Mouse (Mus musculus) heart, embryonic 16.5 days (tissue): Measurements from ENCODE around the gene Btg2. TPM values are rescaled to one million over a fixed set of nuclear protein-coding genes. Genes with fewer than 3 reads are reported as not detected.

Experiments
- ATAC-seq: fragments of 200-750 bp; cut with Nextera tagmentation; replicated peaks from 2 replicates; pipeline ENCODE4 v1.8.0; 2017; ENCODE audit warnings: moderate number of reproducible peaks; ENCODE audit not compliant: insufficient read depth, low FRiP score; ENCODE audit errors: extremely low read depth
- H3K27ac ChIP-seq: fragments of 300-500 bp; sonication (generic); 2 replicates; pipeline ENCODE4 v1.5.1; 2014; ENCODE audit warnings: mild to moderate bottlenecking, low read length, control low read depth, moderate library complexity
- H3K27me3 ChIP-seq: fragments of 300-500 bp; sonication (generic); 2 replicates; pipeline ENCODE4 v1.6.1; 2014; ENCODE audit warnings: low read length, mixed read lengths; ENCODE audit not compliant: control insufficient read depth, insufficient read depth
- H3K36me3 ChIP-seq: fragments of 300-500 bp; sonication (generic); 2 replicates; pipeline ENCODE4 v1.6.1; 2014; ENCODE audit not compliant: control insufficient read depth, insufficient read depth
- H3K4me1 ChIP-seq: fragments of 300-500 bp; sonication (generic); 2 replicates; pipeline ENCODE4 v1.6.1; 2014; ENCODE audit warnings: low read length, mixed read lengths; ENCODE audit not compliant: control insufficient read depth, insufficient read depth
- H3K4me2 ChIP-seq: fragments of 300-500 bp; sonication (generic); 2 replicates; pipeline ENCODE4 v1.6.1; 2014; ENCODE audit warnings: low read depth, mild to moderate bottlenecking, control low read depth, low read length
- H3K4me3 ChIP-seq: fragments of 300-500 bp; sonication (generic); 2 replicates; pipeline ENCODE4 v1.5.1; 2014; ENCODE audit warnings: mild to moderate bottlenecking, control low read depth, low read length
- H3K9ac ChIP-seq: fragments of 300-500 bp; sonication (generic); 2 replicates; pipeline ENCODE4 v1.6.1; 2014; ENCODE audit warnings: low read length, control low read depth
- H3K9me3 ChIP-seq: fragments of 300-500 bp; sonication (generic); replicated peaks from 2 replicates; pipeline ENCODE4 v1.6.1; 2016; ENCODE audit warnings: low read length; ENCODE audit not compliant: control insufficient read depth
- WGBS: fragments of 180-500 bp; shearing (Covaris S2); extraction: QIAGEN DNeasy Blood & Tissue Kit; methylation state at CpG from one replicate; pipeline ENCODE4 v1.1.7; 2014; 5-methylcytosine and 5-hydroxymethylcytosine counted together
- polyA plus RNA-seq: library from polyadenylated mRNA; unstranded; fragments of >200 nt; fragmentation: Nextera tagmentation; extraction: Ambion mirVana; gene quantifications from 2 replicates; pipeline ENCODE4 v1.2.1, GENCODE M21; 2015

Gene Btg2
- polyA plus RNA-seq, 1 experiment from 2014 or later: 50.9 TPM

GRCm38 (mm10) chr1:134110449-134110848 lies 31.5 kb upstream of the Btg2 start:
- Histone ChIP-seq H3K27ac (no peak overlapping the region), H3K9ac (no peak overlapping the region), H3K36me3 (no peaks in the 10 kb centered on the region), H3K9me3 (no peaks in the 10 kb centered on the region), H3K27me3 (0 out of 2 replicates have a peak, but pooled peaks cover 2% of the 10 kb centered on the region), H3K4me2 (no peak overlapping the region), H3K4me1 (no peaks in the 10 kb centered on the region; the same call in 1 of the 2 replicates), H3K4me3 (no peak overlapping the region)
- WGBS: 66% methylated on average over 5 of the region's 5 CpGs
- no peak for ATAC-seq

- no peaks in the 10 kb centered on the region for H3K9me3 ChIP-seq
- no peak overlapping the region for H3K27ac ChIP-seq
- no peak overlapping the region for H3K9ac ChIP-seq
- no peaks in the 10 kb centered on the region for H3K36me3 ChIP-seq
- WGBS: 87% methylated on average over 3 of the region's 3 CpGs
- no peak overlapping the region for H3K4me3 ChIP-seq
- no peak overlapping the region for H3K4me2 ChIP-seq
- H3K4me1 ChIP-seq: no peaks in the 10 kb centered on the region; the same call in 1 of the 2 replicates
- 0 out of 2 replicates have a peak, but pooled peaks cover 2% of the 10 kb centered on the region for H3K27me3 ChIP-seq
- no peak for ATAC-seq
These were observed 31.1 kb upstream of the Btg2 start for GRCm38 (mm10) chr1:134110015-134110414.

DNA sequence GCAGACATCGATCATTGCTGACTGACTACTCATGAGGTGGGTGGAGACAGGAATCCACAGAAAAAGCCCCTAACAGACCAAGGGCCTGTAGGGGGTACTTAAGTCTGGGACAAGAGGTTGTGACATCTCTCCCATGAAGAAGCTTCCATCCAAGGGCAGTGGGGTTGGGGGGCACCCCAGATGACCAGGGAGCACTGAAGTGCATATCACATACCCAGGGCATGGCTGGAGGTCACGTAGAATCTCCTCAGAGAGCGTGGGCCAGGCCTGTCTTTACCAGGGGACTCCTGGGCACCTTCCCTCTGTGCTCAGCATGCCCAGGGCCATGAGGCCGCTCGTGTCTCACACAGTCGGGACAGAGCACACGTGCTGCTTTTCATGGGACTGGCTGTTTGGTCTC lies 28.9 kb upstream of the Btg2 start:
- Histone ChIP-seq H3K9ac (no peak overlapping the region), H3K27ac (no peak overlapping the region), H3K27me3 (0 out of 2 replicates have a peak, but pooled peaks cover 2% of the 10 kb centered on the region), H3K4me2 (no peak overlapping the region), H3K36me3 (no peaks in the 10 kb centered on the region), H3K9me3 (no peaks in the 10 kb centered on the region), H3K4me1 (peaks cover 11% of the 10 kb centered on the region), H3K4me3 (no peak overlapping the region)
- WGBS: 92% methylated on average over 7 of the region's 7 CpGs
- no peak for ATAC-seq

DNA sequence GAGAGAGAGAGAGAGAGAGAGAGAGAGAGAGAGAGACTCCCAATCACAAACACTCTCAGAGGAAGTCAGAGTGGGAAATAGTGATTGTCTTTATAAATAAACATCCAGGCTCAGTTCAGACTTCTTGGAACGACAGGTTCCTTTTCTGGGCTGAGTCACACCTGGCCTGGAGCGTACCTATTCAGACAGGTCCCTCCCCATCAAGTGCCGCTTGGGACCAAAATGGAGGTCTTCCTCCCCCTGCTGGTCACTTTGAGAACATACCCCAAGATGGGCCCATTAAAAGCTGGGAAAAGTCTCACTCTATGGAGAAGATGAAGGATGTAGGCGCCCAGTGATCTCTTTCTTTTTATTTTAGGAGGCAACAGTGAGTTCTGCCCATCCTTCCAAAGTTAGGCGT lies 27.8 kb upstream of the Btg2 start:
- no peak overlapping the region for H3K27ac ChIP-seq
- 3% methylated on average over 5 of the region's 5 CpGs for WGBS

DNA sequence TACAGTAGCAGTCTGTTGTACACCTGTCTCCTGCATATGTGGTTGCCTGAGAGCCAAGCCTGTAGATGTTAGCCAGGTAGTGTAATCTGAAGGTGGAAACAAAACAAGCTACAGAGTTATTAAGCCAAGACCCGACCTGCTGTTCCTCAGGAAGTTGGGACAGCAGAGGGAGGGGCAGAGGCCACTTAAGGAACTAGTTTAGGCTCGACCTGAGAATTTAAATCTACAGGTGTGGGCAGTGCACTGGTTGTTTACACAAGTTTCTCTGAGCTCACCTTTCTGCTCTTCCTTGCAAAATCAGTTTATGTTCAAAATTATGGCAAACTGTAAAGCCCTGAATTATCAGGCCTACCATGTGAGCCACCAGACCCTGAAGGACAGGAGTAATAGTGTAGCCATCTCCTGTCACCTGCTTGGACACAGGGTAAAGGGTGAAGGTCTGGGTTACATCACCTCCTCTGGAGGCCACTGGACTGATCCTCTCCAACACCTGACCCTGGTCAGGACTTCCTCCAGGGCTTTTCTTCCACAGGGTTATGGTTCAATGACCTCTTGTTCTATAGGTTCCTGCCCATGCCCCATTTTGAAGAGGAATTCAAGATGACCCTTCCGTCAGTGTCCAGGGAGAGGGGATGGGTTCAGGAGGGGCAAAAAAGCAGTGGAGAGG lies 27.0 kb upstream of the Btg2 start:
- no peak for ATAC-seq
- 57% methylated on average over 3 of the region's 3 CpGs for WGBS
- 0 out of 2 replicates have a peak, but pooled peaks cover 2% of the 10 kb centered on the region for H3K27me3 ChIP-seq
- H3K9ac ChIP-seq: no peak overlapping the region
- H3K9me3 ChIP-seq: no peaks in the 10 kb centered on the region
- no peak overlapping the region for H3K27ac ChIP-seq
- H3K4me2 ChIP-seq: no peak overlapping the region
- peaks cover 14% of the 10 kb centered on the region for H3K4me1 ChIP-seq
- H3K4me3 ChIP-seq: no peak overlapping the region
- H3K36me3 ChIP-seq: no peaks in the 10 kb centered on the region

More for the DNA sequence above, 27.8 kb upstream of the Btg2 start:
- Histone ChIP-seq H3K9me3 (no peaks in the 10 kb centered on the region), H3K27me3 (0 out of 2 replicates have a peak, but pooled peaks cover 2% of the 10 kb centered on the region), H3K4me1 (peaks cover 11% of the 10 kb centered on the region), H3K36me3 (no peaks in the 10 kb centered on the region), H3K4me3 (no peak overlapping the region), H3K9ac (no peak overlapping the region), H3K4me2 (no peak overlapping the region)
- ATAC-seq: no peak

DNA sequence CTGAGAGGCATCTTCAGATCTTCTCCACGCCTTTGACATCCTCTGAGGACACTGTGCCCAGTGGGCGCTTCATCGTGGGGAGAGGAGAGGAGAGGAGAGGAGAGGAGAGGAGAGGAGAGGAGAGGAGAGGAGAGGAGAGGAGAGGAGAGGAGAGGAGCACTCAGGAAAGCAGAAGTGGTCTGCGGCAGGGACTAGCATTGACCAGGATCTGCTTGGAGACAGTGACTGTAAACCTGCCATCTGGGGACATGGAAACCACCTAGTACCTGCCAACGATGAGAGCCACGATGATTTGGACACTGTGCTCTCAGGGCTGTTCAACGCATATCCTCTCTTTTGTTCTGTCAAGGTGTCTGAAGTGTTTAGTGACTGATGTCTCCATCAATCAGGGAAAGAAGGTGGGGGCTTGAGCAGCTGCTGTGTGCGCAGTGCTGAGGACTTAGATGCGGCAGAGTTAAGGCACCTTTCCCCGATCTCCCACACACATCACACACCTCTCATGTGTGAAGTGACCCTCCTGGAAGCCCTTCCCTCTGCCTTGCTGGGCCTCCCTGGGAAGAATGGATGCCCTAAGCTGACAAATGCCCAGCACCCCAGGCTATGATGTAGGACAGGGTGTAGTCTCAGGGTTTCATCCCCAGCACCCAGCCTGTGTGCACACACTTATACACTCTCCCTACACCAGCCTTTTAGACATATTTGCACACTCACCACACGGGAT lies 26.3 kb upstream of the Btg2 start:
- Histone ChIP-seq H3K4me2 (no peak overlapping the region), H3K9me3 (no peaks in the 10 kb centered on the region), H3K9ac (no peak overlapping the region), H3K4me3 (no peak overlapping the region), H3K27ac (no peak overlapping the region), H3K36me3 (no peaks in the 10 kb centered on the region), H3K4me1 (peaks cover 21% of the 10 kb centered on the region), H3K27me3 (0 out of 2 replicates have a peak, but pooled peaks cover 2% of the 10 kb centered on the region)
- no peak for ATAC-seq
- WGBS: 67% methylated on average over 11 of the region's 11 CpGs

DNA sequence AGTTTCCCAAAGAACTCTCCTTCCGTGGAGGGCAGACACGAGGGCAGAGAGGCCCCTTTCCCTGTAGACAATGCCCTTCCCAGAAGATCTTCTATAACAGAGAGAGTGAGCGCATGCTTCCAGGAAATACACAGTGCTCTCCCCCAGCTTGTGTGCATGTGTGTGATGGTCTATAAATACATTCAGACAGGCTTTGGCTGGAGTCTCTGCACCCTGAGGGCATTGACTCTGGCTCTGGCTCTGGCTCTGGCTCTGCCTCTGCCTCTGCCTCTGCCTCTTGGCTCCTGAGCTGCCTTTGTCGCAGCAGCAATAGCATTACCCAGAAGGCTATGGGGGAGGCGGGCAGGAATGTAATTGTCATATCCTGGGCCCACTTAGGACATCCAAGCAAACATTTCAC lies 24.9 kb upstream of the Btg2 start:
- no peaks in the 10 kb centered on the region for H3K9me3 ChIP-seq
- 38% methylated on average over 5 of the region's 5 CpGs for WGBS
- ATAC-seq: peak; percentile 54
- H3K4me2 ChIP-seq: no peak overlapping the region
- no peaks in the 10 kb centered on the region for H3K36me3 ChIP-seq
- H3K27me3 ChIP-seq: 0 out of 2 replicates have a peak, but pooled peaks cover 2% of the 10 kb centered on the region
- peak overlapping the region; percentile 21 for H3K9ac ChIP-seq
- peaks cover 29% of the 10 kb centered on the region for H3K4me1 ChIP-seq
- peak overlapping the region; percentile 93 for H3K27ac ChIP-seq
- H3K4me3 ChIP-seq: no peak overlapping the region

DNA sequence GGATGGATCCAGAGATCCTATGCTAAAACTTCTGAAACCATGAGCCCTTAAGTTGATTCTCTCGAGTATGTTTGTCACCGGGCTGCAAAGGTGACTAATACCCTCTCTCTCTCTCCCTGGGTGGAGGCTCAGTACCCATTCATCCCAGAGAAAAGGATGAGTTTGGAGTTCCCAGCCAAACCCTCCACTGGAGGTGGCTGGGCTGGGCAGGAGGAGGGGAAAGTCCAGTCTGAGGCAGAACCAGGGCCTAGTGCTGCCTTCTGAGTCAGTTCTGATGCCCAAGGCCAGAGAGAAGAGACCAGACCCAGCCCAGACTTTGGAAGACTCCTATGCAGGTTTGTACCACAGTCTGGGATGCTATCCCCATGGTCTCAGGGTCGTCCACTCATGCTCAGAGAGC lies 22.7 kb upstream of the Btg2 start:
- ATAC-seq: no peak
- 75% methylated on average over 3 of the region's 3 CpGs for WGBS
- Histone ChIP-seq H3K4me1 (peaks cover 52% of the 10 kb centered on the region), H3K4me3 (no peak overlapping the region), H3K27ac (no peak overlapping the region), H3K9me3 (no peaks in the 10 kb centered on the region), H3K4me2 (no peak overlapping the region), H3K27me3 (0 out of 2 replicates have a peak, but pooled peaks cover 2% of the 10 kb centered on the region), H3K9ac (no peak overlapping the region), H3K36me3 (no peaks in the 10 kb centered on the region)

DNA sequence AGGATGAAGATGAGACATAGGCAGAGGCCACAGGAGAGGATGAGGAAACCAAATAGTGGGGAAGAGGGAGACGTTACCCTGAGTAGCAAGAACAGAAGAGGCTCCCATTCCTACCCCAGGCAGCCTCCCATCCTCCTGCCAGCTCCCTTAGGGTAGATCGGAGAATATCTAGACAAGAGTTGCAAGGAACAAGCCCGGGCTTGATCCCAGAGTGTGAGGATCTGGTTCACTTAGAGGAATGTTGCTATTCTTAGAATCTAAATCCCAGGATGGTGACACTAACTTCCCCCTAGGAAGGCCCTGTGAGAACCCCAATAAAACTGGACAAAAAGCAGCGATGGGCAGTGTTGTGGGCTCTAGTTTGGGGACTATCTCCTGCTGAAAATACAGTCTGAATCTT lies 22.0 kb upstream of the Btg2 start:
- ATAC-seq: no peak
- peaks cover 59% of the 10 kb centered on the region for H3K4me1 ChIP-seq
- H3K9me3 ChIP-seq: no peaks in the 10 kb centered on the region
- 0 out of 2 replicates have a peak overlapping the region, but pooled peaks have one; percentile 28 for H3K27ac ChIP-seq
- H3K36me3 ChIP-seq: no peaks in the 10 kb centered on the region
- H3K4me3 ChIP-seq: no peak overlapping the region
- no peak overlapping the region for H3K4me2 ChIP-seq
- 63% methylated on average over 4 of the region's 4 CpGs for WGBS
- H3K27me3 ChIP-seq: 0 out of 2 replicates have a peak, but pooled peaks cover under 1% of the 10 kb centered on the region
- no peak overlapping the region for H3K9ac ChIP-seq
